Mouse (Mus musculus) kidney, postnatal 0 days (tissue): ENCODE measurements at regions not wholly inside any gene's neighbourhood (a gene's known extent, or its start where the extent isn't known, plus 50 kb on each side); places are given as distances from the start of the nearest gene placed in this dataset.

Experiments
- ATAC-seq: fragments of 200-750 bp; cut with Nextera tagmentation; replicated peaks from 2 replicates; pipeline ENCODE4 v1.8.0; 2017; ENCODE audit warnings: low read depth, moderate number of reproducible peaks, moderate TSS enrichment, moderate library complexity; ENCODE audit not compliant: low FRiP score
- DNase-seq: peaks from one replicate; pipeline ENCODE4 v3.0.0-alpha.2; 2016; ENCODE audit warnings: low spot score
- H3K27ac ChIP-seq: fragments of 300-500 bp; sonication (generic); 2 replicates; pipeline ENCODE4 v1.5.1; 2014; ENCODE audit warnings: mild to moderate bottlenecking
- H3K27me3 ChIP-seq: fragments of 300-500 bp; sonication (generic); 2 replicates; pipeline ENCODE4 v1.6.1; 2014; ENCODE audit warnings: low read length, mixed read lengths; ENCODE audit not compliant: insufficient read depth
- H3K36me3 ChIP-seq: fragments of 300-500 bp; sonication (generic); 2 replicates; pipeline ENCODE4 v1.6.1; 2014; ENCODE audit warnings: low read length, mixed read lengths; ENCODE audit not compliant: insufficient read depth
- H3K4me1 ChIP-seq: fragments of 300-500 bp; sonication (generic); replicated peaks from 2 replicates; pipeline ENCODE4 v1.6.1; 2014; ENCODE audit warnings: antibody characterized with exemption, low read length, mixed read lengths; ENCODE audit not compliant: insufficient read depth
- H3K4me2 ChIP-seq: fragments of 300-500 bp; sonication (generic); 2 replicates; pipeline ENCODE4 v1.6.1; 2014; ENCODE audit warnings: mild to moderate bottlenecking, low read length, moderate library complexity, mixed read lengths
- H3K4me3 ChIP-seq: fragments of 300-500 bp; sonication (generic); replicated peaks from 2 replicates; pipeline ENCODE4 v1.5.1; 2014; ENCODE audit warnings: low read depth, low read length
- H3K9ac ChIP-seq: fragments of 300-500 bp; sonication (generic); 2 replicates; pipeline ENCODE4 v1.6.1; 2014; ENCODE audit warnings: low read depth, low read length
- H3K9me3 ChIP-seq: fragments of 300-500 bp; sonication (generic); replicated peaks from 2 replicates; pipeline ENCODE4 v1.6.1; 2016; ENCODE audit warnings: low read length, inconsistent platforms, mixed read lengths
- CTCF ChIP-seq: IDR thresholded peaks from 2 replicates; pipeline ENCODE4 v1.5.1; 2016; ENCODE audit warnings: antibody characterized with exemption, low read depth, mild to moderate bottlenecking, moderate library complexity
- WGBS: fragments of 180-500 bp; shearing (Covaris S2); extraction: QIAGEN DNeasy Blood & Tissue Kit; methylation state at CpG from one replicate; pipeline ENCODE4 v1.1.7; 2014; 5-methylcytosine and 5-hydroxymethylcytosine counted together

DNA sequence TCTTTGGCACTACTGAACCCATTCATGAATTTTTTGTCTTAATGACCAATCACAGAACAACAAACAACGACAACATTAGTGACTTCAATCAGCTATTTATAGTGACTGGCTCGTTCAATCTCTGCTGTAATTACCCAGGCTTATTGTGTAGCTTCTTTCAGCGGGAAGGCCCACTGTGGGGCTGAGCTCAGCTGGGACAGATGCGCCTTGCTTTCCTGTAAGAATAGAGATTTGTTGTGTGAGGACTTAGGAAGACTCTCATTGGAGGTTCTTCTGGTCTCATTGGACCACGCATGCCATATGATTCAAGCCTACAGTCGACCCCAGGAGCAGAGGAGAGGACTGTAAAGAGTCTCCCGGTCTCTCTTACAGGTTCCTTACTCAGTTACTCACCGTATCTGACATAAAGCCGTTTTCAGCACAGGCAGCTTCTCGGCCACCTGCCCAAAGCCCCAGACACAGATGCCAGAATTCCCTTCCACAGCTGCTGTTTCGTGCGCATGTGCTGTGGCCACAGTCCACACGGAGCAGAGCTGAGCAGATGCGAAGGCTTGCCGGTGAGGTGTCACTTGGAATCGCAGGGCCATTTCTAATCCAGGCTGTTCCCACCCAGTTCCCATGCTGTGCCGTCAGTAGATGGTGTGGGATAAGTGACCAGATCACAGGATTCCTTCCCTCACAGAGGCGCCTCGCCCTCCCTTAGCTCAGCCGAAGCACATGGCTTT is 145.5 kb upstream of the Frmd6 start:
- 73% methylated on average over 20 of the region's 20 CpGs for WGBS

DNA sequence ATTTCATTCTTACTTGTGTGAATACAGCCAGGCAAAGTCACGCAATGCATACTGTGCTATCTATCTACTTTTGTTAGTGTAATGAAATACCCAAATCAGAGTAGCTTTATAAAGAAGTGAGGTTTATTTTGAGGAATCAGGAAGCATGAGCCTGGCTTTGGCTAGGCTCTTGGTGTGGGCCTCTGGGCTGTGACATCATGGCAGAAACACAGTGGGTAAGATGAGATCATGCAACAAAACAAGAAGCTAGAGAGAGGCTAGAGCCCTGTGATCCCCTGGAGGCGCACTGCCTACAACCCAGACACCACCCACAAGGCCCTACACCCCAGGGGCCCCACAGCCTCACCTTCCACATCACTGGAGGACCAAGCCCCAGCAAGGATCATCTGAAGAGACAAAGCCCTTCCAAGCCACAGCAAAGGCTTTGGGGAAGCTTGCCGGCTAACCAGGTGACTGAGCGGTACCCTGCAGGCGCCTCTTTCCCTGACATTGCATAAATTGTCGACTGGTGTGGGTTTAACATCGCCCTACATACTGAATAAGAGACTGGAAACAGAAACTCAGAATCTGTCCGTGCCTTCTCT is 143.8 kb upstream of the Frmd6 start:
- ATAC-seq (no peak), DNase-seq (no peak)
- no peak for TF ChIP-seq CTCF
- no peak overlapping the region for H3K4me3 ChIP-seq
- H3K4me1 ChIP-seq = no peaks in the 10 kb centered on the region
- H3K27me3 ChIP-seq = no peaks in the 10 kb centered on the region
- no peak overlapping the region for H3K27ac ChIP-seq
- H3K4me2 ChIP-seq = no peak overlapping the region
- no peaks in the 10 kb centered on the region; the same call in 1 of the 2 replicates for H3K9me3 ChIP-seq
- WGBS = 82% methylated on average over 8 of the region's 8 CpGs
- no peak overlapping the region for H3K9ac ChIP-seq
- H3K36me3 ChIP-seq = no peaks in the 10 kb centered on the region

More for the DNA sequence above, 145.5 kb upstream of the Frmd6 start:
- Histone ChIP-seq H3K27me3 (no peaks in the 10 kb centered on the region), H3K4me1 (no peaks in the 10 kb centered on the region), H3K4me2 (no peak overlapping the region), H3K27ac (no peak overlapping the region), H3K9ac (no peak overlapping the region), H3K4me3 (no peak overlapping the region), H3K36me3 (no peaks in the 10 kb centered on the region), H3K9me3 (no peaks in the 10 kb centered on the region; the same call in 1 of the 2 replicates)
- ATAC-seq = no peak
- no peak for DNase-seq
- TF ChIP-seq CTCF = no peak

DNA sequence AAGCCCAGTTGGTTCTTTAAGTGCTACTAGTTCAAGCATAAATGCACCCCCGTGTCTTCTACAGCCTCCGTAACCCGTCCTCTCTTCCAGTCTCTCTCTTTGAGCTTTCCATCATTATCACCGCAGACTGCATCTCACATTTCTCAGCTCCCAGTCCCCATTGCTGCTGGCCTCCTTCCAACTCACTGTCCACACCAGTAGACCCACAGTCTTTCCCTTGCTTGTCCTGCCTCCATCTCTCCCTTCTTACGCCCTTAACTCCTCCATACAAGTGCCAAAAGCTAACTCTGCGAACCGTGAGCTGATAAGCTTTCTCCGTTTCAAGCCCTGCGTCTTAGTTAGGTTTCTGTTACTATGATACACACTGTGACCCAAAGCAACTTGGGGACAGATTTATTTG is 141.0 kb upstream of the Frmd6 start:
- Histone ChIP-seq H3K9me3 (no peaks in the 10 kb centered on the region), H3K4me1 (no peaks in the 10 kb centered on the region), H3K4me3 (no peak overlapping the region), H3K27ac (no peak overlapping the region), H3K4me2 (no peak overlapping the region), H3K27me3 (no peaks in the 10 kb centered on the region), H3K36me3 (no peaks in the 10 kb centered on the region), H3K9ac (no peak overlapping the region)
- 68% methylated on average over 9 of the region's 9 CpGs for WGBS
- no peak for TF ChIP-seq CTCF
- ATAC-seq (no peak), DNase-seq (no peak)

DNA sequence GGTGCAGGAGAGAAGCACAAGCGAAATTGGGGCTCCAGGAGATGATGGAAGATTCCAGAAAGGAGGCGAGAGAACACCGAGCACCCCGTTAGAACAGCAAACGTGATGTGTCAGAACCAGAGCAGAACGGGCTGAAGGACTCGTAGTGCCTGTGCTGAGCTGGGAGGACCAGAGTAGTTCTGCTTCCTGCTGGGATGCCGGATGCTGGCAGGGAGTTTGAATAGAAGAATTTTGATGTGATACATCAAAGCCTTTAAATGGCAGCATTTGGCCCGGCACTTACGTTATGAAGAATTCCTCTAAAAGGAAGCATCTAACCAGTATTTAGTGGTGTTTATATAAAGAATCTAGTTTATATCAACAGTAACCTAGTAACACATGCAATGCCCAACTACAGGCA is 139.9 kb upstream of the Frmd6 start:
- Histone ChIP-seq H3K4me3 (no peak overlapping the region), H3K36me3 (no peaks in the 10 kb centered on the region), H3K4me2 (no peak overlapping the region), H3K4me1 (no peaks in the 10 kb centered on the region), H3K27ac (no peak overlapping the region), H3K9ac (no peak overlapping the region), H3K27me3 (no peaks in the 10 kb centered on the region), H3K9me3 (no peaks in the 10 kb centered on the region)
- no peak for DNase-seq
- no peak for TF ChIP-seq CTCF
- 78% methylated on average over 10 of the region's 10 CpGs for WGBS
- no peak for ATAC-seq

DNA sequence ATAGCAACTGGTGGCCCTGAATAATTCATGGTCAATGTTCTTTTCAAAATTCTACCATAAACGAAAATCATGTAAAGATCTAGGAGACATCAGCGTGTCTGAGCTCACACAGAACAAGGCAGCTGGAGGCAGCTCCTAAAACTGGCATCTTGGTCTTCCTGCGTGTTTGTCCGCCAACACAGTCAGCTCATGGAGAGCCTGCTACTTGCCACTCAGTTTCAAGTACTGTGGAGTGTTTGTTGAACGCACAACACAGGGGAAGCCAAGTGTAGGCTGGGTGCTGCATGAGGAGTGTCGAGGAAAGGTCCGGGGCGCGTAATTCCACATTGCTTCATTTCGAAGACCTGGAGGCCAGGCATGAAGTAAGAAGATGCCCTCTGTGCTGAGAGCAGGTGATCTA is 139.0 kb upstream of the Frmd6 start:
- WGBS = 95% methylated on average over 10 of the region's 10 CpGs
- no peak for TF ChIP-seq CTCF

DNA sequence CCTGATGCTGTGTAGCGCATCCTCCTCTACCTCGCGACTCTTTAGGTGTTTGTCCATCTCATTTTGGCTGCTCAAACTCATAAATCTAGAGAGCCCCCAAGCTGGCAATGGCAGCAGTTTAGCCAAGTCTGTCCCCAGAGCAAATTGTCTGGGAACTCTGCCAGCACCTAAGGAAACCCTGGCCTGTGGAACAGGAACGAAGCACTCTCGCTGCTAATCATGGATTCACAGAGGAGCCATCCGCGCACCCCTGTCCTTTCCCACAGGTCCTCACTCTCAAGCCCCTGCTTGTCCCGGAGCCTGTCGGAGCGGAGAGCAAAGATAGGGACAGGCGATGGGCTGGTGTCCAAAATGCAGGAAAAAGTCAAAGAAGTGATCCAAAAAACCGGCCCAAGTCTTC is 138.3 kb upstream of the Frmd6 start:
- no peaks in the 10 kb centered on the region for H3K9me3 ChIP-seq
- DNase-seq (no peak), ATAC-seq (no peak)
- H3K4me2 ChIP-seq = no peak overlapping the region
- no peak overlapping the region for H3K4me3 ChIP-seq
- no peak overlapping the region for H3K9ac ChIP-seq
- H3K4me1 ChIP-seq = no peaks in the 10 kb centered on the region
- TF ChIP-seq CTCF = no peak
- no peaks in the 10 kb centered on the region for H3K27me3 ChIP-seq
- no peak overlapping the region for H3K27ac ChIP-seq
- no peaks in the 10 kb centered on the region for H3K36me3 ChIP-seq
- WGBS = 56% methylated on average over 12 of the region's 12 CpGs

More for the DNA sequence above, 139.0 kb upstream of the Frmd6 start:
- H3K9ac ChIP-seq = no peak overlapping the region
- no peaks in the 10 kb centered on the region for H3K9me3 ChIP-seq
- DNase-seq = no peak
- no peak for ATAC-seq
- H3K27me3 ChIP-seq = no peaks in the 10 kb centered on the region
- no peaks in the 10 kb centered on the region for H3K36me3 ChIP-seq
- H3K4me3 ChIP-seq = no peak overlapping the region
- H3K4me2 ChIP-seq = no peak overlapping the region
- H3K27ac ChIP-seq = no peak overlapping the region
- H3K4me1 ChIP-seq = no peaks in the 10 kb centered on the region
